Mouse (Mus musculus) heart, embryonic 16.5 days (tissue): ENCODE measurements around the gene Tmem59l. TPM values are rescaled to one million over a fixed set of nuclear protein-coding genes. Genes with fewer than 3 reads are reported as not detected.

Experiments
- ATAC-seq: fragments of 200-750 bp; cut with Nextera tagmentation; replicated peaks from 2 replicates; pipeline ENCODE4 v1.8.0; 2017; ENCODE audit warnings: moderate number of reproducible peaks; ENCODE audit not compliant: insufficient read depth, low FRiP score; ENCODE audit errors: extremely low read depth
- H3K27ac ChIP-seq: fragments of 300-500 bp; sonication (generic); 2 replicates; pipeline ENCODE4 v1.5.1; 2014; ENCODE audit warnings: mild to moderate bottlenecking, low read length, control low read depth, moderate library complexity
- H3K27me3 ChIP-seq: fragments of 300-500 bp; sonication (generic); 2 replicates; pipeline ENCODE4 v1.6.1; 2014; ENCODE audit warnings: low read length, mixed read lengths; ENCODE audit not compliant: control insufficient read depth, insufficient read depth
- H3K36me3 ChIP-seq: fragments of 300-500 bp; sonication (generic); 2 replicates; pipeline ENCODE4 v1.6.1; 2014; ENCODE audit not compliant: control insufficient read depth, insufficient read depth
- H3K4me1 ChIP-seq: fragments of 300-500 bp; sonication (generic); 2 replicates; pipeline ENCODE4 v1.6.1; 2014; ENCODE audit warnings: low read length, mixed read lengths; ENCODE audit not compliant: control insufficient read depth, insufficient read depth
- H3K4me2 ChIP-seq: fragments of 300-500 bp; sonication (generic); 2 replicates; pipeline ENCODE4 v1.6.1; 2014; ENCODE audit warnings: low read depth, mild to moderate bottlenecking, control low read depth, low read length
- H3K4me3 ChIP-seq: fragments of 300-500 bp; sonication (generic); 2 replicates; pipeline ENCODE4 v1.5.1; 2014; ENCODE audit warnings: mild to moderate bottlenecking, control low read depth, low read length
- H3K9ac ChIP-seq: fragments of 300-500 bp; sonication (generic); 2 replicates; pipeline ENCODE4 v1.6.1; 2014; ENCODE audit warnings: low read length, control low read depth
- H3K9me3 ChIP-seq: fragments of 300-500 bp; sonication (generic); replicated peaks from 2 replicates; pipeline ENCODE4 v1.6.1; 2016; ENCODE audit warnings: low read length; ENCODE audit not compliant: control insufficient read depth
- WGBS: fragments of 180-500 bp; shearing (Covaris S2); extraction: QIAGEN DNeasy Blood & Tissue Kit; methylation state at CpG from one replicate; pipeline ENCODE4 v1.1.7; 2014; 5-methylcytosine and 5-hydroxymethylcytosine counted together
- polyA plus RNA-seq: library from polyadenylated mRNA; unstranded; fragments of >200 nt; fragmentation: Nextera tagmentation; extraction: Ambion mirVana; gene quantifications from 2 replicates; pipeline ENCODE4 v1.2.1, GENCODE M21; 2015

Tmem59l gene
- polyA plus RNA-seq, 1 experiment from 2014 or later, result 0.13 TPM

DNA sequence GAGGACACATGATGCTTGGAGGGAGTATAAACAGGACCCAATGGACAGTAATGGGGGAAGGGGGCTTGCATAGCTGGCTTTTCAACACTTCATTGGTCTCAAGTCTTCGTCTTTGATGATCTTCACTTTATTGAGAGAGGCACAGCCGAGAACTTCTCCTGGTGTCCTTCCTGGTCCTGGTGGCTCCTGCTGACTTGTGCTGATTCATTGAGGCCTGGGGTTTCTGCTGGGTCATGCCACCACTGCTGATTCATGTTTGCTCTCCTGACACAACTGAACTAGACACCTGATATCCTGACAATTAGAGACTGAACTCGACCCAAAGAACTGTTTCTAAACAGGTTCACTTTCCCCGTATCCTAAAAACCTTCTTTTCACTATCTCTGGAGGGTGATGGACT is 43.8 kb downstream of the Tmem59l start:
- 79% methylated on average over 4 of the region's 4 CpGs for WGBS

DNA sequence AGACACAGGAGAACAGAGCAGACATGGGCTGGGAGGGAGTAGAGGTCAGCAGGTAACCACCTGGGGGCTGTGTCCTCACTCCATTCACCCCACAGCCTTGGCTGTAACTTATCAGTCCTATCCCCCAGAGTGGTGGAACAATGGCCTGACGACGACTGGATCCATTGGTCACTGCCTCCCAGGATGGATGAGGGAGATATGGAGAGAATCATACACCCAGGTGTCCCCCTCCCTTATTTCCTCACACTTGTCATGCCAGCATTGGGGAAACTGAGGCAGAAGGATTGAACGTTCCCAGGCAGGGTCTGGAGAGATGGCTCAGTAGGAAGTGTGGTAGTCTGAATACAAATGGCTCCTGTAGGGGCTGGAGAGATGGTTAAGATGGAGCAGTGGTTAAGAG is 45.6 kb downstream of the Tmem59l start:
- no peak overlapping the region for H3K9ac ChIP-seq
- 57% methylated on average over 3 of the region's 3 CpGs for WGBS
- no peaks in the 10 kb centered on the region for H3K9me3 ChIP-seq
- H3K4me1 ChIP-seq, result peaks cover 14% of the 10 kb centered on the region
- no peak overlapping the region for H3K27ac ChIP-seq
- no peak for ATAC-seq
- no peak overlapping the region for H3K4me2 ChIP-seq
- no peaks in the 10 kb centered on the region for H3K36me3 ChIP-seq
- H3K4me3 ChIP-seq, result no peak overlapping the region
- H3K27me3 ChIP-seq, result no peaks in the 10 kb centered on the region

More for the DNA sequence above, 43.8 kb downstream of the Tmem59l start:
- ATAC-seq, result no peak
- Histone ChIP-seq H3K9me3 (no peaks in the 10 kb centered on the region), H3K4me2 (no peak overlapping the region), H3K36me3 (no peaks in the 10 kb centered on the region), H3K9ac (no peak overlapping the region), H3K27me3 (no peaks in the 10 kb centered on the region), H3K27ac (no peak overlapping the region), H3K4me3 (no peak overlapping the region), H3K4me1 (peaks cover 20% of the 10 kb centered on the region)

DNA sequence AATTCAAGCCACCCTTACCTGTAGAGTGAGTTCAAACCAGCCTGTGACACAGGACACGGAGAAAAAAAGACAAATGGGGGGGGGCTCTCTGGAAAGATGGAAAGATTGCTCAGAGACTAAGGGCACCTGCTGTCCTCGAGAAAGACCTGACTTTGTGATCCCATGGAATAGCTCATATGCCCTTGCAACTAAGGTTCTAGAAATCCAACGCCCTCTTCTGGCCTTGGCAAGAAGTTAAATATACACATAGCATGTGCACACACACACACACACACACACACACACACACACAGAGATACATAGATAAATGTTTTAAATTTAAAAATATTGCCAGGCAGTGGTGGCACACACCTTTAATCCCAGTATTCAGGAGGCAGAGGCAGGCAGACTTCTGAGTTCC is 46.9 kb downstream of the Tmem59l start:
- H3K4me2 ChIP-seq, result peak overlapping the region; percentile 89
- H3K4me1 ChIP-seq, result peaks cover 14% of the 10 kb centered on the region
- no peak overlapping the region for H3K9ac ChIP-seq
- no peak overlapping the region for H3K27ac ChIP-seq
- WGBS, result 47% methylated on average over 3 of the region's 3 CpGs
- H3K36me3 ChIP-seq, result no peaks in the 10 kb centered on the region
- H3K27me3 ChIP-seq, result no peaks in the 10 kb centered on the region
- no peak for ATAC-seq
- no peaks in the 10 kb centered on the region for H3K9me3 ChIP-seq
- no peak overlapping the region for H3K4me3 ChIP-seq

DNA sequence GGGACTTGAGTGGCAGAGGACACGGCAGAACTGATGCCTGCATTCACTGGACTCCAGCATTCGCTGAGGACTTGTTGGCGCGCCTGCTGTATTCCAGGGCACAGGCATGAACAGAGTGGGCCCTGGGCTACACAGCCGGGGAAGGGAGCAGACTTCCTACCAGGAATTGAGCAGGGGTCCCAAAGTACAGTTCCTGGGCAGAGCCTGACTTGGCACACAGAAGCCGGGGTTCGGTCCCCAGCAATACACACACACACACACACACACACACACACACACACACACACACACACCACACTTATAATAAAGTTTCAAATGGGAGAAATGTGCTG is 47.3 kb downstream of the Tmem59l start:
- Histone ChIP-seq H3K36me3 (no peaks in the 10 kb centered on the region), H3K4me3 (peak overlapping the region; percentile 79), H3K9me3 (no peaks in the 10 kb centered on the region), H3K4me2 (peak overlapping the region; percentile 89), H3K27me3 (no peaks in the 10 kb centered on the region), H3K27ac (peak overlapping the region; percentile 70), H3K4me1 (peaks cover 14% of the 10 kb centered on the region), H3K9ac (peak overlapping the region; percentile 77)
- 4% methylated on average over 7 of the region's 7 CpGs for WGBS
- ATAC-seq, result no peak

DNA sequence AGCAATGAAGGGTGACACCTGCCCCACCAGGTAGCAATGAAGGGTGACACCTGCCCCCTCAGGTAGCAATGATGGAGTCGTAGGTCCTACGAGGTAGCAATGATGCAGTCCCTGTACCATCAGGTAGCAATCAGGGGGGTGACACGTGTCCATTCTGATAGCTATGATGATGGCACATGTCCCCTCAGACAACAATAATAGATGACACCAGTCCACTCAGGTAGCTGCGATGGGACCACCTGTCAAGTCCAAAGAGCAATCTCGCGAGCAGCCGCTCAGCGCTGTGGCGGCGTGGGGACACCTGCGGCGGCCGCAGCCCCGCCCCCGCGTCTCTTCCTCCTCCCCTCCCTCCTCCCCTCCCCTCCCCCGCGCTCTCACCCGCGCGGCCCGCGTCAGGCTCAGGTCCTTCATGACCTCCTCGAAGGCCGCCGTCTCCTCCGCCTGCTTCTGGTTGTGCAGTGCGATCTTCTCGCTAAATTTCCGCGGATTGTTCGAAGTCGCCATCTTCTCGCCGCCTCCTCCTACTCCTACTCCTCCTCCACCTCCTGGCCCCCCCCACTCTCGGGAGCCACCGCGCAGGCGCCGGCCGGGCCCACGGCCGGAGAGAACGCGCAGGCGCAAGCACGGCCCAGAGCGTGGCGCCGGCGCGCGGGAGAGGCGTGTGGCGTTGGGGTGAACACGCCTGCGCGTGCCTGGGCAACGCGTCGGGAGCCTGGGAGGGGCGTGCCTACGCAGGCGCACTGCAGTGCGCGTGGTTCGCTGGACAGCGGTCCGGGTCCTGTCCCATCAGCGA is 47.9 kb downstream of the Tmem59l start, which contains the start of gene Crtc1:
Gene Crtc1, minus strand, starts transcription at position 525 of the 793 bp plus-strand sequence.
- Histone ChIP-seq H3K9me3 (no peaks in the 10 kb centered on the region), H3K4me2 (peak within 1 kb of the TSS; percentile 89), H3K4me1 (peaks cover 14% of the 10 kb centered on the region), H3K4me3 (peak within 1 kb of the TSS; percentile 79), H3K27ac (peak within 1 kb of the TSS; percentile 70), H3K9ac (peak within 1 kb of the TSS; percentile 78), H3K27me3 (no peaks in the 10 kb centered on the region), H3K36me3 (no peaks in the 10 kb centered on the region)
- ATAC-seq, result peak; percentile 99
- under 1% methylated on average over 70 of the region's 70 CpGs for WGBS

DNA sequence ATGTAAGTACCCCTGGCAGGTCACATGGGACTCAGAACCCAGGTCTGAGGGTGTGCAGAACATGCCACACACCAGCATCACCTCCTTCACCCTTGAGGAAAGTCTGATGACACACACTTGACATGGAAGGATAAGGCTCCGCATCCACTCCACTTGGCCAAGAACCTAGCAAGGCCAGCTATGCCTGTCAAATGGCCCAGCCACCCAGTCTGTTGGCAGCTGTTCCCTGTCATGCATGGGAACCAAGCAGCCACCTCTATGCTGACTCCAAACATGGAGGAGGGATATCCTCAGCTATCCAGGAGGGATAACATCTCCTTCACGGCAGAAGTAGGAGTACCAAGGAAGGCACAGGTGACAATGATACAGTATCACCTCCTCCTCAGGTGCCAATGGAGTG is 48.7 kb downstream of the Tmem59l start:
- Histone ChIP-seq H3K9me3 (no peaks in the 10 kb centered on the region), H3K4me1 (peaks cover 14% of the 10 kb centered on the region), H3K4me2 (peak overlapping the region; percentile 89), H3K9ac (no peak overlapping the region), H3K27me3 (no peaks in the 10 kb centered on the region), H3K4me3 (no peak overlapping the region; the same call in 1 of the 2 replicates), H3K36me3 (no peaks in the 10 kb centered on the region), H3K27ac (no peak overlapping the region)
- WGBS, result 91% methylated on average over 2 of the region's 2 CpGs
- no peak for ATAC-seq

DNA sequence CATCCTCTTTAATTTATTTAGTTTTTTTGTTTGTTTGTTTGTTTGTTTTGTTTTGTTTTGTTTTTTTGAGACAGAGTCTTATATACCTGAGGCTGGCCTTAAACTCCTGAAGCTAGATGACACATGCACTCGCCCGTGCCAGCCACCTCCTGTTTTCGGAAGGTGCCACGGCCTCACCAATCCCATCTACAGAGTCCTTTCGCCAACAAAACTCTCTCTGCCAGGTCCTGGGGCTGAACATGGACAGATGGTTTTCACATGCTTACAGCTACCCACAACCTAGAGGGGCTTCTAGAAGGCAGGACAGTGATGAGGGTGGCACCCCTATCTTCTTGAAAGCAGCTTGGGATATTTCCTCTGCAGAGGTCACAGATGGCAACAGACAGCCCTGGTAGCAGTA is 52.0 kb downstream of the Tmem59l start:
- no peaks in the 10 kb centered on the region for H3K9me3 ChIP-seq
- no peaks in the 10 kb centered on the region for H3K36me3 ChIP-seq
- 95% methylated on average over 5 of the region's 5 CpGs for WGBS
- no peak overlapping the region for H3K9ac ChIP-seq
- ATAC-seq, result no peak
- H3K27me3 ChIP-seq, result no peaks in the 10 kb centered on the region
- H3K27ac ChIP-seq, result no peak overlapping the region
- H3K4me1 ChIP-seq, result peaks cover 14% of the 10 kb centered on the region
- H3K4me3 ChIP-seq, result no peak overlapping the region
- no peak overlapping the region for H3K4me2 ChIP-seq

Other genes starting within 250 kb of the Tmem59l start
- 26.6 and 30.2 TPM in 2 replicates for gene Homer3, start 204.5 kb downstream of the Tmem59l start, polyA plus RNA-seq
- 34.1 and 34.2 TPM in 2 replicates for gene Ddx49, start 184.9 kb downstream of the Tmem59l start, polyA plus RNA-seq
- 326 and 334 TPM in 2 replicates for gene Cope, start 184.8 kb downstream of the Tmem59l start, polyA plus RNA-seq
- 1.3 TPM in 2 replicates for gene Cers1, start 171.6 kb downstream of the Tmem59l start, polyA plus RNA-seq
- gene Gdf1, start 157.5 kb downstream of the Tmem59l start, polyA plus RNA-seq, result 0.45 and 1.4 TPM in 2 replicates
- gene Upf1, start 134.1 kb downstream of the Tmem59l start, polyA plus RNA-seq, result 7.9 and 9.7 TPM in 2 replicates
- gene Comp, start 113.8 kb downstream of the Tmem59l start, polyA plus RNA-seq, result 3.0 and 4.3 TPM in 2 replicates
- gene Crtc1, start 47.8 kb downstream of the Tmem59l start, polyA plus RNA-seq, result 10.2 and 10.7 TPM in 2 replicates
- 9.9 and 12.4 TPM in 2 replicates for gene Klhl26, start 10.4 kb downstream of the Tmem59l start, polyA plus RNA-seq
- gene Crlf1, start 5.8 kb upstream of the Tmem59l start, polyA plus RNA-seq, result 3.2 and 17.8 TPM in 2 replicates
- gene Rex1bd, start 19.4 kb upstream of the Tmem59l start, polyA plus RNA-seq, result 122 and 129 TPM in 2 replicates
- 691 and 770 TPM in 2 replicates for gene Uba52, start 23.4 kb upstream of the Tmem59l start, polyA plus RNA-seq
- gene Fkbp8, start 40.4 kb upstream of the Tmem59l start, polyA plus RNA-seq, result 273 and 275 TPM in 2 replicates
- gene Kxd1, start 40.6 kb upstream of the Tmem59l start, polyA plus RNA-seq, result 74.4 and 77.6 TPM in 2 replicates
- gene Ell, start 52.1 kb upstream of the Tmem59l start, polyA plus RNA-seq, result 14.0 and 15.4 TPM in 2 replicates
- gene Isyna1, start 107.0 kb upstream of the Tmem59l start, polyA plus RNA-seq, result 111 and 117 TPM in 2 replicates
- 68.4 and 69.5 TPM in 2 replicates for gene Ssbp4, start 121.5 kb upstream of the Tmem59l start, polyA plus RNA-seq
- 1.8 and 2.3 TPM in 2 replicates for gene Lrrc25, start 128.8 kb upstream of the Tmem59l start, polyA plus RNA-seq
- 1.2 and 1.6 TPM in 2 replicates for gene Gdf15, start 145.1 kb upstream of the Tmem59l start, polyA plus RNA-seq
- gene Pgpep1, start 173.0 kb upstream of the Tmem59l start, polyA plus RNA-seq, result 35.5 and 36.7 TPM in 2 replicates
- gene Lsm4, start 185.9 kb upstream of the Tmem59l start, polyA plus RNA-seq, result 252 and 258 TPM in 2 replicates
- gene Jund, start 211.6 kb upstream of the Tmem59l start, polyA plus RNA-seq, result 58.7 and 59.3 TPM in 2 replicates
- 0.05 TPM in 1 of 2 replicates, not detected in the other for gene Iqcn, start 216.1 kb upstream of the Tmem59l start, polyA plus RNA-seq
- gene Gm3336, start 231.2 kb upstream of the Tmem59l start, polyA plus RNA-seq, result not detected in 2 replicates
- 0.38 and 0.55 TPM in 2 replicates for gene Pde4c, start 236.4 kb upstream of the Tmem59l start, polyA plus RNA-seq